Mouse (Mus musculus) kidney, postnatal 14 days (tissue): ENCODE measurements at regions not wholly inside any gene's neighbourhood (a gene's known extent, or its start where the extent isn't known, plus 50 kb on each side); places are given as distances from the start of the nearest gene placed in this dataset.
A peak's percentile ranks its signal among the peaks of the same experiment; 100 is the strongest.

Experiments
- DNase-seq: peaks from one replicate; pipeline ENCODE4 v3.0.0; 2022; ENCODE audit warnings: mixed read lengths

- DNase-seq = no peak
Observed at GRCm38 (mm10) chr19:18444324-18444723, 187.3 kb downstream of the Ostf1 start.

GRCm38 (mm10) chr19:18436351-18436750 lies 195.3 kb downstream of the Ostf1 start:
- DNase-seq = peak; percentile 17

GRCm38 (mm10) chr19:18420381-18420785 lies 211.2 kb downstream of the Ostf1 start:
- peak; percentile 14 for DNase-seq

- DNase-seq = no peak
Observed at GRCm38 (mm10) chr19:18418548-18418947, 213.1 kb downstream of the Ostf1 start.

GRCm38 (mm10) chr19:18377466-18378089 lies 254.0 kb downstream of the Ostf1 start:
- no peak for DNase-seq

- DNase-seq = no peak
Observed at GRCm38 (mm10) chr19:18368612-18369011, 263.0 kb downstream of the Ostf1 start.

GRCm38 (mm10) chr19:18353960-18354359 lies 277.7 kb downstream of the Ostf1 start:
- DNase-seq = no peak

GRCm38 (mm10) chr19:18345735-18346134 lies 285.9 kb downstream of the Ostf1 start:
- DNase-seq = no peak

- DNase-seq = no peak
Observed at GRCm38 (mm10) chr19:18343647-18344046, 288.0 kb downstream of the Ostf1 start.

- no peak for DNase-seq
Observed at GRCm38 (mm10) chr19:18343003-18343402, 288.6 kb downstream of the Ostf1 start.

- no peak for DNase-seq
Observed at GRCm38 (mm10) chr19:18337819-18338555, 293.6 kb downstream of the Ostf1 start.

- no peak for DNase-seq
Observed at GRCm38 (mm10) chr19:18336637-18337036, 295.0 kb downstream of the Ostf1 start.

GRCm38 (mm10) chr19:18334639-18335038 lies 297.0 kb downstream of the Ostf1 start:
- no peak for DNase-seq

GRCm38 (mm10) chr19:18331811-18332210 lies 299.8 kb downstream of the Ostf1 start:
- DNase-seq = no peak

GRCm38 (mm10) chr19:18329421-18329820 lies 302.2 kb downstream of the Ostf1 start:
- DNase-seq = no peak

- no peak for DNase-seq
Observed at GRCm38 (mm10) chr19:18318391-18318944, 313.2 kb downstream of the Ostf1 start.

GRCm38 (mm10) chr19:18273415-18273814 lies 358.2 kb downstream of the Ostf1 start:
- DNase-seq = peak; percentile 2

GRCm38 (mm10) chr19:18255074-18255684 lies 376.4 kb downstream of the Ostf1 start:
- no peak for DNase-seq

- DNase-seq = no peak
Observed at GRCm38 (mm10) chr19:18253333-18253732, 378.3 kb downstream of the Ostf1 start.
